Mouse (Mus musculus): ENCODE data around the gene Rnf223.

Gene Rnf223

DNA sequence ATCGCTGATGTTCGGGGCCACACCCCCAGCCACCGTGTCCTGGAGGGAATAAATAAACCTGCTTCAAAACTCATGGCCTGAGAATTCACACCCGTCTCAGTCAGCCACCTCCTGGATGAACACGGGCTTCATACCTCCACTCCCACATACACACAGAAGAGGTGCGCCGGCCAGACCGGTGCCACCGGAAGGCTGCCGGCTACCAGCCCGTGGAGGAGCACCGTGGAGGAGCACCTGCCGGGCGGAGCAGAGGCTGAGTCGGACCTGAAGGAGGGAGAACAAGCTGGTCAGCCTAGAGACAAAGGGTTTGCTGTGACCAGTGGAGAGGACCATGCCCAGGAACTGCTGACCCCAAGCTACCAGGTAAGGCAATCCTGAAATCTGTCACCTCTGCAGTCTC lies at the start of gene Rnf223:
Gene Rnf223 (plus strand): TSS at position 78 of the 400 bp plus-strand sequence.
- DNase-seq (ENCODE audit: low spot score) = no peak

DNA sequence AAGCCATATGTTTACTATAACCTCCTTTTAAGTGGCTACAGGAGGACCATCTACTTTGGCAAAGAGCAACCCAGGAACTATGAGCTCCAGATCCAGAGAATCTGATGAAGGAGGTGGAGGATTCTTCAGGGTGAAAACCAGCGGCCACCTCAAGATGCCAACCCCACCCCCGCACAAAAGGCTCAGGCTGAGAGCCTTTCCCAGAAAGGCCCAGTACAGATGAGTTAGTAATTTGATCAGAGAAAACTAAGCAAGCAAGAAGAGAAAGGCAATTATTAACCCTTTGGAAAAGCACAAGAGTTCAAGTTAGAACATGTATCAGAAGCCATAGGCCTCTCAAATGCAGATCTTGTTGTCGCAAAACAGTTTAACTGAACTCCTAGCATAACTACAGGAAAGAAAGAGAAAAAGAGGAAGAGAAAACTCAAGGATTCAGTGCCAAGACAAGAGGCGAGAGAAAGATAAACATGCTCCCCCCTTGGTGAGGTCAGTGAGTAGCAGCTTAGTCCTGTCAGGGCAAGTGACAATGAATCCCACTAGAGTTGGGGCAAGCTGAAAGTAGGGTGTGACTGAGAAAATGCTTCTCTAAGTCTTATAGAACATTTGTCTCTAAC lies 47.6 kb upstream of the Rnf223 start:
- DNase-seq (ENCODE audit: low spot score) = no peak

- peak; percentile 29 for DNase-seq (ENCODE audit: low spot score)
Measured at GRCm38 (mm10) chr4:156083348-156083747, 47.0 kb upstream of the Rnf223 start.

GRCm38 (mm10) chr4:156084096-156084879 lies 46.0 kb upstream of the Rnf223 start:
- no peak for DNase-seq (ENCODE audit: low spot score)

DNA sequence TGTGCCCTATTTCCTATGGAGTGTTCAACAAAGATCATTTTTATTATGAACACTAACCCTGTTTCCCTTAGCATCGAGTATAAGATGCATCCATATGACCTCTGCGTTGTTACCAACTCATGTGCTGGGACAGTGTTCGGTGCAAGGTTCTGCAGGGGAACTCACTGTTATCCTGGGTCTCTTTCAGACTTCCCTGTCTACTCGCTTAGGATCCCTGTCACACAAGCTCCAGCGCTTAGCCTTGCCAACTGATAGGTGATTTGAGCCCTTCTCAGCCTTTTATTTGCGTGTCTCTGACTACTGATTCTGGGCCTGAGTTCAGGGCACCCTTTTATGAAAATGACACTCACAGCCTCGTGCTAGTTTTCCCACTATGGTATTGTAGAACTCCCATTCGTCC lies 45.1 kb upstream of the Rnf223 start:
- DNase-seq (ENCODE audit: low spot score) = no peak

GRCm38 (mm10) chr4:156087398-156088087 lies 42.8 kb upstream of the Rnf223 start:
- no peak for DNase-seq (ENCODE audit: low spot score)

GRCm38 (mm10) chr4:156091236-156091635 lies 39.1 kb upstream of the Rnf223 start:
- DNase-seq (ENCODE audit: low spot score) = no peak

GRCm38 (mm10) chr4:156092765-156093164 lies 37.5 kb upstream of the Rnf223 start:
- no peak for DNase-seq (ENCODE audit: low spot score)

DNA sequence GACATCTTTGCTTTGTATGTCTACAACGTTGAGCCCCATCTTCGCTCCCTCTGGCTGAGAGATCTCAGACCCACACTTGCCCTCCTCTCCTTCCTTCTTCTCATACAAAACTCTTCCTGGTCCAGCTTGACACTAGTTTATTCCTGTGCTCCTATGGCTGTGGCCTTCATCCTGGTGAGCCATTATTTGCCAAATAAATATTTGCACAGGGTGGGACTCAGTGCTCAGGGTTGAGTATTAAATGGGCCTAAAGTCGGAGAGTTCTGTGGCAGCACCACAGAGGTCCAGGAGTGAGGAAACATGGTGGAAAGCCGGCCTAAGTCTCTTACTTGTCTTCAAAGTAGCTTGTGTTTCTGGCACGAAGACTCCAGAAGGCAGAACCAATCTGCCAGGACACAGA lies 36.6 kb upstream of the Rnf223 start:
- DNase-seq (ENCODE audit: low spot score) = no peak

DNA sequence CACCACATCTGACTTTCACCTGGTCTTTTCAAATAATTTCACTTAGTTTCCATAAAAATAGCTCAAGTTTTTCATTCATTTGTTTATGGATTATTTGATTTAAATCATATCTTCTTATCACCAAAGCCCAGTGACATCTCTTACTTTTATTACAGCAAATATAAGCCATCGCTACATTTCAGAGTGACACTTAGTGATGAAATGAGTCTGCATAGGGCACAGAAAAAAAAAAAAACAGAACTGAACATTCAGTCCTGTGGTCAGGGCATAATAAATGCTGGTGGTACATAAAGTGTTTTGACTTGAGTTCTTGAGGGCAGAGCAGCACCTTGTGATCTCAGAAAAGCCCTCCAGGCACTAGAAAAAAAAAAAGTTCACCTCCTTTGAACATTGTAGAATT lies 34.1 kb upstream of the Rnf223 start:
- no peak for DNase-seq (ENCODE audit: low spot score)

DNA sequence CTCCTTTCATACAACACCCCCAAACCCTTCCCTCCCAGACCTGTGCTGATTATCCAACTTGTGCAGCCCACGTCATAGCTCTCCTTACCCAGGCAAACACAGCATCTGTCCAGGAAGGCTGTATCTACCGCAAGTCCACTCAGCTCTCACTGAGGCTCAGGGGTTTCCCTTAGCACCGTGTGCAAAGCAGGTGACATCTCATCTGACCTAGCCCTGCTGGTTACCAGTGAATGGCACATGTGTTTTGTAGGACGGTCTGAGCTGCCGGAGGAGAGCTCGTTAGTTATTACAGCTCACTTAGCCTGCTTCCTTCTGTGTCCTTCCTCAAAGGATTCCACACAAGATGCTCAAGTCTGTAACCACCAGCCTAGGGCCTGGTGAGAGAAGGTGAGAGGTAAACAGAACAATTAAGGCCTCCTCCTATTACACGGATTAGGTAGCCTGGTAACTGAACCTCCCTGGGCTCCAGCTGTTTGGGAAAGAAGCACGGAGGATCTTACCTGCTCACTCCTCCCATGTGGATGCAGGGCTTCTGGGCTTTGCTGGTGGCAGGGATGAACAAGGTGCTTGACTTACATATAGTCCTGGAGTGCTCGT lies 32.4 kb upstream of the Rnf223 start:
- DNase-seq (ENCODE audit: low spot score) = no peak

DNA sequence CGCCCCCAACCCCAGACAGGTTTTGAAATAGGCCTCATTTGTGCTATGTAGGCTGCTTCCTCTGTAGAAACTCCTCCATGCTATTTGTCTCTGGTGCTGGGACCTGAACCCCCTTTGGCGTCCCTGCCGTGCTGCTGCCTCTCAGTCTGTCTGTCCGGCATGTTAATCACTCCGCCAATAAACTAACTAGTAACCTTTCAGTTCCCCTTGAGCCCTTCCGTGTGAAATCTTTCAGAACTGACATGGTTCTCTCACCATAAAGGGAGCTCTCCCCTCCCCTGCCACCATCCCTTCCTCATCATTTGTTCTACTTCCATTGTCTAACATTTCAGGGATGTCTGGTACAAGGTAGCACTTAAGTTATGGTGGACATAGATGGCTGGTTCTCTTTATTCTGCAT lies 30.9 kb upstream of the Rnf223 start:
- no peak for DNase-seq (ENCODE audit: low spot score)

GRCm38 (mm10) chr4:156100501-156100900 lies 29.8 kb upstream of the Rnf223 start:
- no peak for DNase-seq (ENCODE audit: low spot score)

- DNase-seq (ENCODE audit: low spot score) = no peak
Measured at GRCm38 (mm10) chr4:156101481-156101903, 28.8 kb upstream of the Rnf223 start.

DNA sequence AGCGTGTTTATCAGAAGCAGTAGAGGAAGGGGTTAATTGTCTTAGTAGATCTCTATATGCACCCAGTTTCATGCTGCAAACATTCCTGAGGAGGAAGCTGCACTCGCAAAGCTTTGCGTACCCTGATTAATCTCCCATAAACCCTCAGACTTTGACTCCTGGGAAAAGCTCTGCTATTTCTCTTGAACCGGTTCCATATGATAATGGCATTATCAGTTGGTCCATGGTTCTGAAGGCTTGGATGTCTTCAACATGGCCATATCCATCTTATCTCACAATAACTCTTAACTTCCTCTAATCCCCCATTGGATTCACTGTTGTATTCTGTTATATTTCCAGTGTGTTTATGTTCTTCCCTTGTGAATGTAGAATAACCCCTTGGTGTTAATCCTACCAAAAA lies 27.0 kb upstream of the Rnf223 start:
- no peak for DNase-seq (ENCODE audit: low spot score)

DNA sequence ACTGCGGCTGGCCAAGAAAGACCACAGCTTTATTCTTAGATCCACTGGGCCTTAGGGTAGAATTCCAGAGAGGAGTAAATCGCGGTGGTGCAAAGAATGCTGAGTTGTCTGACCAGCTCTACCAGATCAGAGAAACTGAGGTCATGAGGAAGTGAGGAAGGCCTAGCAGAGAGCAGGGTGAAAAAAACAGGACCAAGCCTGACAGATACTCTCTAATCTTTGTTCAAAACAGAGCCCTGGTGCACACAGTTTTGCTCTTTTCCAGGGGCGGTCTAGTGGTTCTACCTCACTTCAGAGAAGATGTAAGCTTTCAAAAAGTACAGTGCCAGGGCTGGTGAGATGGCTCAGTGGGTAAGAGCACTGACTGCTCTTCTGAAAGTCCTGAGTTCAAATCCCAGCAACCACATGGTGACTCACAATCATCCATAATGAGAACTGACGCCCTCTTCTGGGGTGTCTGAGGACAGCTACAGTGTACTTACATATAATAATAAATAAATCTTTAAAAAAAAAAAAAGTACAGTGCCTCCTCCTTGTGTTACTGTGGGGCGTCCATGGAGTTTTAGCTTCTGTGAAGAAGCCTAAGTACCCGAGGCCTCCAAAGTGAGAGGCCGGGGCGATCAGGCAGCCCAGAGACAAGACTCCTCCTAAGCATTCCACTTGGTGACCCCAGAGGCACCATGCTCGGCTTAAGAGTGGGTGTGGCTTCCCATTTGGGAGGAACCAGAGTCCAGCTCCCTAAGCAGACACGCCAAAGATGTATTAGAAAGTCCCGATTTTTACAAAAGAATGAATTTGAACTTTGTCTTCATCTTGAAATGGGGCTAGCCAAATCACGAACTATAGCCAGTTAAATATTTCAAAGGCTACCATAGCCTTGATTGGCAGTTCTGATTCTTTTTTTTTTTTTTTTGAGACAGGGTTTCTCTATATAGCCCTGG lies 21.4 kb upstream of the Rnf223 start:
- no peak for DNase-seq (ENCODE audit: low spot score)

DNA sequence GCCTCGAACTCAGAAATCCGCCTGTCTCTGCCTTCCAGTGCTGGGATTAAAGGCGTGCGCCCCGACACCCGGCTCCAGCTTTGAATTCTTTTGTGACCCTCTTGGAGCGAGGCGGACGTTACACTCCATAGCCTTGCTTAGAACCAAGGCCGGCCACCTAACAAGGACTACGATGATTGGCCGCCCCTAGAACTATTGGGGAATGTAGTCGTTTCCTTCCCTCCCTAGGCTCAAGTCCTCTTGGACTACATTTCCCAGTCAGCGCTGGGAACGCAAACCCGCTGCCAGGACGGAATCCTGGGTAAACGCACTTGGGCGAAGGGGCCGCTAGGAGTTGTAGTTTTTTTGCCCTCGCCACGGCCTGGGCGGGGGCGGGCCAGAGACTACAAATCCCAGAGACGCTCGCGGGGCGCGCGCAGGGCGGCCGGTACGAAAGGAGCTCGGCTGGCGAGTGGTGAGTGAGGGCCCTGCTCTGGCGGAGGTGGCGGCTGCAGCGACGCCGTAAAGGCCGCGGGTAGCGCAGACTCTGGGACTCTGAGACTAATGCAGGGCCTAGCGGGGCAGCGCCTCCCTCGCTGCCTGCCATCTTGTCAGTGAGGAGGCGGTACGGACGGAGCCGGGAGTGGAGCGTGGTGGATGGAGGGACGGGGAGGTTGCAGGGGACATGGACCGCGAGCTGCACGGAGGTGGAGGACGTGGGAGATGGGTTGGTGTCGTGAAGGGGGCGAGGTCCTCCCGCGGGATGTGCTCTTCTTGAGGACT lies 20.6 kb upstream of the Rnf223 start, which contains the start of gene 9430015G10Rik:
Gene 9430015G10Rik (plus strand): TSS at position 413 of the 762 bp plus-strand sequence.
- peak; percentile 88 for DNase-seq (ENCODE audit: low spot score)

DNA sequence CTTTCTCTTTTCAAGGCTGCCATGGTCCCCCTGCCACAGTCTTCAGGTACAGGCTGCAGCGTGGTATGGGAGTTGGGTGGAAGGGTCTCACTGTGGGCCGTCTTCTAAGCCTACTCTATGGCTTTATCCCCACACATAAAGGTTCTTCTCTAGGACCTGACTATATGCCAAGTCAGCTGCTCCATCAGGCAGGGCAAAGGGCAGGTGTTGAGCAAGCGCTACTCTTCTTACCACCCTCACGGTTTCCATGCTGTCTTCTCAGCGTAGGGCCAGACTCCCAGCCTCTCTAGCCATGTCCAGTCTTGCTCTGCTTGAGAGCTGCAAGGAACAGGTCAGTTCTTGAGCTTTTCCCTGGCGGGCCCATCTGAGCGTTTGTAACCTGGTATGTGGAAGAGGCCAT lies 6.2 kb upstream of the Rnf223 start:
- DNase-seq (ENCODE audit: low spot score) = no peak

- no peak for DNase-seq (ENCODE audit: low spot score)
Measured at GRCm38 (mm10) chr4:156125393-156125792, 4.9 kb upstream of the Rnf223 start.

DNA sequence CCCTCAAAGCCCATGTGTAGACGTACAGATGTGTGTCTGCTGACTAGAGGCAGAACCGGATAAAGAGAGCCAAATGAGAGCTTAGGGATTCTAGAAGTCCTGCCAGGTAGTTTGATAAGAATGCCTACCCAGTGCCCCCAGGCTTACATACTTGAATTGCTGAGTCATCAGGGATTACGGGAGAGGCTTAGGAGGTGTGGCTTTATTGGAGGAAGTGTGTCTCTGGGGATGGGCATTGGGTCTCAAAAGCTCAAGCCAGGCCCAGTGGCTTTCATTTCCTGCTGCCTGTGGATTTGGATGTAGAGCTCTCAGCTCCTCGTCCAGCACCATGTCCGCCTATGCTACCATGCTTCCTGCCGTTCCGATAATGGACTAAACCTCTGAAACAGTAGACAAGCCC lies 3.5 kb upstream of the Rnf223 start:
- no peak for DNase-seq (ENCODE audit: low spot score)

DNA sequence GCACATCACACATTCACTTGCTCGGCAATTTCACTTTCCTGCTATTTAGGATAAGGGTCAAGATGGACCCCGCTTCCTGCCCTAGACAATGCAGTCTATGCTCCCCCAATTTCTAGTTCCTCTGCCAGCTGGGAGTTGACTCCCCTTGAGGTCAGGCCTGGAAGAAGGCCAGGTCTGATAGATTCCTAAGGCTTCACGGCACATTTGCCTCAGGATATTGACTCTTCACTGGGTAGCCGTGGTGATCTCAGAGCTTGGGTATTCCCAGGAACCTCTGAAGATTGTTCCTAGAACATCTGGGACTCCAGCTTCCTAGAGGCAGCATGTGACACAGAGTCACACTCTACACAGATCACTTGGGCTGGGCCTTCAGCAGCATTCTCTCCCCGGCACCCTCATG lies 1.6 kb upstream of the Rnf223 start:
- no peak for DNase-seq (ENCODE audit: low spot score)

Data from urinary bladder, postnatal 10 days (tissue).